Mouse (Mus musculus) CH12.LX (cell line): ENCODE measurements at regions not wholly inside any gene's neighbourhood (a gene's known extent, or its start where the extent isn't known, plus 50 kb on each side); places are given as distances from the start of the nearest gene placed in this dataset.

ENCODE experiments used
- DNase-seq: peaks from one replicate; pipeline ENCODE4 v3.0.0-alpha.2; 2013; ENCODE audit errors: extremely low read depth
- H3K27ac ChIP-seq: 2 replicates; pipeline ENCODE4 v1.5.1; 2012; ENCODE audit warnings: low read depth, mild to moderate bottlenecking, control low read depth, moderate library complexity; ENCODE audit not compliant: insufficient read depth
- H3K27me3 ChIP-seq: replicated peaks from 2 replicates; pipeline ENCODE3; 2012; ENCODE audit warnings: inconsistent platforms
- H3K36me3 ChIP-seq, 2 experiments: replicated peaks in 1 of 2; 2 replicates each; pipeline versions ENCODE3 to v1.6.1; 2012; ENCODE audit warnings: inconsistent platforms in 1 of 2, low read length in 1 of 2, mild to moderate bottlenecking in 1 of 2, mixed read lengths in 1 of 2, moderate library complexity in 1 of 2; ENCODE audit not compliant: control insufficient read depth in 1 of 2, insufficient read depth in 1 of 2
- H3K4me1 ChIP-seq, 2 experiments: 2 replicates each; pipeline ENCODE4 v1.6.1; 2012; ENCODE audit warnings: inconsistent platforms in 1 of 2, moderate library complexity in 1 of 2; ENCODE audit not compliant: insufficient read depth in 2 of 2, control insufficient read depth in 1 of 2
- H3K4me2 ChIP-seq: 2 replicates; pipeline ENCODE4 v1.6.1; 2012; ENCODE audit warnings: low read depth, mild to moderate bottlenecking, control low read depth; ENCODE audit not compliant: poor library complexity, insufficient read depth, severe bottlenecking
- H3K4me3 ChIP-seq, 3 experiments: fragments of 150-350 bp in 1 of 3; sonication (generic) in 1 of 3; replicated peaks in 1 of 3; 2 replicates each; pipeline versions ENCODE3 to v1.5.1; 2011 to 2012; ENCODE audit warnings: low read depth in 2 of 3, low read length in 2 of 3, mild to moderate bottlenecking in 2 of 3, moderate library complexity in 2 of 3, control low read depth in 1 of 3, improper control_type of control experiment in 1 of 3, inconsistent platforms in 1 of 3, mixed read lengths in 1 of 3; ENCODE audit not compliant: poor library complexity in 1 of 3
- H3K79me2 ChIP-seq: replicated peaks from 2 replicates; pipeline ENCODE4 v1.6.1; 2012; ENCODE audit warnings: mild to moderate bottlenecking, moderate library complexity; ENCODE audit not compliant: control insufficient read depth, poor library complexity, insufficient read depth, severe bottlenecking; ENCODE audit errors: extremely low read depth
- H3K9ac ChIP-seq: 2 replicates; pipeline ENCODE4 v1.6.1; 2012; ENCODE audit warnings: low read depth, mild to moderate bottlenecking, control low read depth, moderate library complexity; ENCODE audit not compliant: insufficient read depth
- H3K9me3 ChIP-seq: replicated peaks from 2 replicates; pipeline ENCODE3; 2012; ENCODE audit warnings: low read length, inconsistent platforms, mixed read lengths
- BHLHE40 ChIP-seq: IDR thresholded peaks from 2 replicates; pipeline ENCODE4 v1.6.1; 2011; ENCODE audit warnings: mild to moderate bottlenecking, low read depth, low read length, improper control_type of control experiment
- CTCF ChIP-seq, 2 experiments: IDR thresholded peaks in 1 of 2; conservative IDR thresholded peaks in 1 of 2; 2 replicates each; pipeline ENCODE4 v1.5.1; 2011 to 2012; ENCODE audit warnings: low read depth in 2 of 2, low read length in 2 of 2, improper control_type of control experiment in 1 of 2, inconsistent platforms in 1 of 2, mild to moderate bottlenecking in 1 of 2, moderate library complexity in 1 of 2
- E2F4 ChIP-seq: IDR thresholded peaks from 2 replicates; pipeline ENCODE4 v1.6.1; 2011; ENCODE audit warnings: low read depth, low read length, improper control_type of control experiment; ENCODE audit not compliant: insufficient replicate concordance
- EP300 ChIP-seq: IDR thresholded peaks from 2 replicates; pipeline ENCODE4 v1.6.1; 2011; ENCODE audit warnings: low read length, improper control_type of control experiment
- ETS1 ChIP-seq: conservative IDR thresholded peaks from 2 replicates; pipeline ENCODE4 v1.6.1; 2012; ENCODE audit warnings: low read depth, mild to moderate bottlenecking, inconsistent platforms, low read length, improper control_type of control experiment, moderate library complexity
- GABPA ChIP-seq: IDR thresholded peaks from 2 replicates; pipeline ENCODE4 v1.6.1; 2012; ENCODE audit warnings: low read depth, low read length, improper control_type of control experiment, inconsistent platforms; ENCODE audit not compliant: insufficient replicate concordance
- HCFC1 ChIP-seq: IDR thresholded peaks from 2 replicates; pipeline ENCODE4 v1.6.1; 2012; ENCODE audit warnings: low read depth, mild to moderate bottlenecking, inconsistent platforms, low read length, improper control_type of control experiment
- IRF4 ChIP-seq: IDR thresholded peaks from 2 replicates; pipeline ENCODE4 v1.6.1; 2014; ENCODE audit warnings: low read depth, mild to moderate bottlenecking, inconsistent platforms, low read length, improper control_type of control experiment
- KAT2A ChIP-seq: IDR thresholded peaks from 2 replicates; pipeline ENCODE4 v1.6.1; 2012; ENCODE audit warnings: low read length, improper control_type of control experiment, inconsistent platforms; ENCODE audit not compliant: insufficient replicate concordance
- MAX ChIP-seq: IDR thresholded peaks from 2 replicates; pipeline ENCODE4 v1.6.1; 2011; ENCODE audit warnings: low read length, improper control_type of control experiment
- MAZ ChIP-seq: IDR thresholded peaks from 2 replicates; pipeline ENCODE4 v1.6.1; 2012; ENCODE audit warnings: low read depth, mild to moderate bottlenecking, inconsistent platforms, low read length, improper control_type of control experiment, moderate library complexity
- MEF2A ChIP-seq: IDR thresholded peaks from 2 replicates; pipeline ENCODE4 v1.6.1; 2014; ENCODE audit warnings: low read depth, mild to moderate bottlenecking, inconsistent platforms, low read length, improper control_type of control experiment, borderline replicate concordance
- MXI1 ChIP-seq: IDR thresholded peaks from 2 replicates; pipeline ENCODE4 v1.6.1; 2011; ENCODE audit warnings: mild to moderate bottlenecking, low read depth, low read length, improper control_type of control experiment
- MYC ChIP-seq: IDR thresholded peaks from 2 replicates; pipeline ENCODE4 v1.6.1; 2011; ENCODE audit warnings: low read depth, mild to moderate bottlenecking, improper control_type of control experiment, low read length
- NELFE ChIP-seq: IDR thresholded peaks from 2 replicates; pipeline ENCODE4 v1.6.1; 2011; ENCODE audit warnings: low read depth, low read length, improper control_type of control experiment
- NRF1 ChIP-seq: IDR thresholded peaks from 2 replicates; pipeline ENCODE4 v1.6.1; 2014; ENCODE audit warnings: low read depth, mild to moderate bottlenecking, inconsistent platforms, low read length, improper control_type of control experiment, moderate library complexity
- POLR2A ChIP-seq: IDR thresholded peaks from 2 replicates; pipeline ENCODE4 v1.6.1; 2011; ENCODE audit warnings: low read depth, mild to moderate bottlenecking, improper control_type of control experiment, low read length
- POLR2AphosphoS2 ChIP-seq: IDR thresholded peaks from 2 replicates; pipeline ENCODE4 v1.6.1; 2011; ENCODE audit warnings: low read depth, low read length, improper control_type of control experiment
- RAD21 ChIP-seq: IDR thresholded peaks from 2 replicates; pipeline ENCODE4 v1.6.1; 2011; ENCODE audit warnings: low read depth, mild to moderate bottlenecking, low read length, improper control_type of control experiment, moderate library complexity
- SIN3A ChIP-seq: IDR thresholded peaks from 2 replicates; pipeline ENCODE4 v1.6.1; 2012; ENCODE audit warnings: low read length, improper control_type of control experiment, inconsistent platforms
- SMC3 ChIP-seq: IDR thresholded peaks from 2 replicates; pipeline ENCODE4 v1.6.1; 2011; ENCODE audit warnings: low read depth, low read length, improper control_type of control experiment
- TBP ChIP-seq: conservative IDR thresholded peaks from 2 replicates; pipeline ENCODE4 v1.6.1; 2011; ENCODE audit warnings: low read depth, low read length, improper control_type of control experiment
- USF2 ChIP-seq: conservative IDR thresholded peaks from 2 replicates; pipeline ENCODE4 v1.6.1; 2011; ENCODE audit warnings: low read depth, low read length, improper control_type of control experiment
- ZC3H11A ChIP-seq: IDR thresholded peaks from 2 replicates; pipeline ENCODE4 v1.6.1; 2012; ENCODE audit warnings: low read depth, mild to moderate bottlenecking, inconsistent platforms, low read length, improper control_type of control experiment
- ZKSCAN1 ChIP-seq: IDR thresholded peaks from 2 replicates; pipeline ENCODE4 v1.6.1; 2012; ENCODE audit warnings: low read depth, inconsistent platforms, low read length, improper control_type of control experiment, borderline replicate concordance
- ZMIZ1 ChIP-seq: IDR thresholded peaks from 2 replicates; pipeline ENCODE4 v1.6.1; 2012; ENCODE audit warnings: low read depth, mild to moderate bottlenecking, inconsistent platforms, low read length, improper control_type of control experiment
- dilution Hi-C: fragments of 300-500 bp; cut with MboI; formaldehyde crosslinking; loops from 2 replicates; pipeline ENCODE4 v1.14.3; 2020; ENCODE audit warnings: low sequenced_read_pairs; ENCODE audit not compliant: extremely low pct_unique_long_range_greater_than_20kb, extremely low pct_ligation_motif_present
- in situ Hi-C: fragments of 300-500 bp; cut with MboI; formaldehyde crosslinking; loops from 3 replicates; pipeline ENCODE4 v1.14.3; 2019; ENCODE audit warnings: low sequenced_read_pairs, low pct_ligation_motif_present, low pct_unique_long_range_greater_than_20kb, mixed read lengths

DNA sequence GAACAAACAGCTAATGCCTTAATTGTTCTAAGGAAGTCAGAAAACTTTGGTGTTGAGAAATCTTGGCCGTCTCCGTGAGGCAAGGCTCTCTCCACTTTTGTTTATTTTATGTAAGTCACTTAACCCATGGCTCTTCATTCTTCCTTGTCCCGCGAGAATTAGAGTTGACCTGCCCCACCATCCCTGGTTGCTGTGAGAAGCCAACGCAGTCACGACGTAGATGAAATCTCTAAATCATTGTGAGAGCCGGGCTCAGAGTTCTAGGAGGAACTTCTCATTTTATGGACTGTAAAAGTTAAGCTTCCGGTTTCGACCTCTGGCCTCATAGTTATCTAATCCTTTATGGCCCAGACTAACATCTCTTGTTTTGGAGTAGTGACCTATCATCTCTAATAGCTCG lies 176.6 kb downstream of the Usp46 start:
- no peaks in the 10 kb centered on the region for H3K27me3 ChIP-seq
- no peak overlapping the region for H3K27ac ChIP-seq
- H3K4me1 ChIP-seq: peaks cover 0 to 4% of the 10 kb centered on the region in 2 experiments; a peak in 2 of 4 replicates
- peaks cover 2% of the 10 kb centered on the region for H3K9me3 ChIP-seq
- in situ Hi-C loops (no loop called here), dilution Hi-C loops (no loop called here)
- DNase-seq: no peak
- TF ChIP-seq SIN3A: no peak
- TF ChIP-seq CTCF (conservative IDR thresholded peaks at IDR 0.05 in 1 of 2, IDR thresholded peaks at IDR 0.05 in 1 of 2; ENCODE audit: low read depth in 2 of 2, low read length in 2 of 2): no peak
- no peak for TF ChIP-seq ZKSCAN1
- no peak for TF ChIP-seq E2F4
- no peak for TF ChIP-seq MXI1
- no peak for TF ChIP-seq MYC
- no peak for TF ChIP-seq POLR2A
- no peak for TF ChIP-seq RAD21
- TF ChIP-seq SMC3: no peak
- no peak for TF ChIP-seq HCFC1
- TF ChIP-seq ETS1: no peak
- no peak for TF ChIP-seq MAX
- no peak for TF ChIP-seq POLR2AphosphoS2
- TF ChIP-seq NRF1: no peak
- TF ChIP-seq MAZ: no peak
- no peak for TF ChIP-seq KAT2A
- no peak for TF ChIP-seq GABPA
- no peak for TF ChIP-seq TBP
- TF ChIP-seq ZC3H11A: no peak
- no peak for TF ChIP-seq IRF4
- no peak overlapping the region for H3K4me2 ChIP-seq
- H3K79me2 ChIP-seq: no peaks in the 10 kb centered on the region
- H3K36me3 ChIP-seq: no peaks in the 10 kb centered on the region
- no peak overlapping the region for H3K4me3 ChIP-seq
- H3K9ac ChIP-seq: no peak overlapping the region

DNA sequence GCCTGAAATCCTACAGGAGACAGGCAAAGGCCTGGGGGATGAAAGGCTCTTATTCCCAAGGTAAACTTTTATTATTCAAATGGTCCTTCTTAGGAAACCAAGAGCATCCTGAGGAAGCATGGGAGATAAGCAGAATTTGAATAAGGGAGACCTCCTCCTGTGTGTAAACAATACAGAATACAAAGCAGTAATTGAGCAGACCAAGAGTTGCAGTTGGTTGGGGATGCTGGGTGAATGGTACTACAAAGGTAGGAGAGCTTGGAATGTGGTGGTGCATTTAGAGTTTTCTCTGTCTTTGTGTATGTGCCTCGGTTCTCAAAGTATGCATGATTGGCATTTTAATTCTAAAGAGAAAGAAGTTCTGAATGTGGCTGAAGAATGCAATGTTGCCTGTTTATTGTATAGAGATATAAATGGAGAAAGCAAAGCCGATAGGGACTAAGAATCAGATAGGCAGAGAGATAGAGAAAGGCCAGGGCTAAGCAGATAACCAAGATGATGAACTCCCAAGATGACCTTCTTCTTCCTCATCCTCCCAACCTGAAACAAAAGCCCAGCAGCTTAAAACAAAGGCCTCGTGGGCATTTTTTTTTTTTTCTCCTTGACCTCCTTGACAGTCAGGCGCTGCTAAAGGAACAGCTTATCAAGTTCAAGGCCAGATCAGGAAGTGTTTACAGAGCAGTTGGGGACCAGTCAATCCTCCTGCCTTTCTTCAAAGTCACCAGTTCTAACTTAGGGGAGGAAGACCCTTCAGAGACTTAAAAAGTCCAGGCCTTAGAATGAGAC lies 175.6 kb downstream of the Usp46 start:
- DNase-seq: no peak
- Histone ChIP-seq H3K27ac (no peak overlapping the region), H3K4me2 (no peak overlapping the region), H3K79me2 (no peaks in the 10 kb centered on the region), H3K36me3 (no peaks in the 10 kb centered on the region), H3K4me3 (no peak overlapping the region), H3K4me1 (peaks cover 0 to under 1% of the 10 kb centered on the region in 2 experiments; a peak in 2 of 4 replicates), H3K9ac (no peak overlapping the region), H3K9me3 (peaks cover 2% of the 10 kb centered on the region), H3K27me3 (no peaks in the 10 kb centered on the region)
- in situ Hi-C loops: no loop called here
- TF ChIP-seq EP300: no peak
- TF ChIP-seq ZMIZ1: no peak
- no peak for TF ChIP-seq BHLHE40
- TF ChIP-seq TBP: no peak
- TF ChIP-seq USF2: no peak
- TF ChIP-seq MEF2A: no peak
- TF ChIP-seq IRF4: no peak
- no peak for TF ChIP-seq SIN3A
- TF ChIP-seq NELFE: no peak
- dilution Hi-C loops: no loop called here
